ENCODE assay signal across 14 mouse cellular contexts in the genomic region with DNA sequence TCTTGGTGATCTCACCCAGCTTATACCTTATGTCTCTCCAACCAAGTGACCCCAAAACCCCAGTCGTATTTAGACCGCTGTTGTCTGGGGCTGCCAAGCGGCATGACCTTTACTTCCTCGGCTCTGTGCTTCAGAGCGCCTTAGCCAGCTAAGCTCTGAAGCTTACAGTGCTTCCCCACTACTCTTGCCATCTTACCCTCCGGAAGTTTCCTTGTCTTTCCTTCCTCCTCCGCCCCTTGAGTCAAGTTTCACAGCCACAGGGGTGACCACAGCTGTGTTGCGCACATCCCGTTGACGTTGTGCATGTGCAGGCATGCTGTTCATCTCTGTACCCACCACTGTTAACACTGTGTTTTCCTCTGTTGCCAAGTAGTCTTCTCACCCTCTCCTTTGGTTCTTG. TPM values are rescaled to one million over a fixed set of nuclear protein-coding genes. Genes with fewer than 3 reads are reported as not detected.
DNase-seq lines count a peak whose midpoint lies in the region; ATAC-seq and TF ChIP-seq lines count a peak whose summit lies in the region.
"Had no signal": no experiment of that assay in that cellular context is flagged by ENCODE, and none has a peak within 500 bp of the region (broad histone marks: within the 10 kb centered on the region; RNA-seq: fewer than 3 reads in every experiment).

No protein-coding gene starts in this region.

- ATAC-seq in erythroid progenitor cell, adult 5-6 weeks (replicated peaks; ENCODE audit: low FRiP score, poor library complexity, severe bottlenecking): no peak
- no peak for ATAC-seq in midbrain, postnatal 0 days (ENCODE audit: low FRiP score)

- H3K4me2 ChIP-seq in myocyte (ENCODE audit: low read depth): no peak overlapping the region
- no peak overlapping the region for H3K4me2 ChIP-seq in midbrain, postnatal 0 days (ENCODE audit: low read depth, low read length, poor library complexity, severe bottlenecking)
- H3K4me2 ChIP-seq: limb, embryonic 15.5 days; neural tube, embryonic 12.5 days had no signal

- no peak overlapping the region for H3K9ac ChIP-seq in midbrain, postnatal 0 days (replicated peaks; ENCODE audit: low read length, poor library complexity, severe bottlenecking)
- H3K9ac ChIP-seq: limb, embryonic 15.5 days; neural tube, embryonic 12.5 days had no signal

- H3K9me3 ChIP-seq in midbrain, postnatal 0 days (ENCODE audit: low read length): no peaks in the 10 kb centered on the region
- H3K9me3 ChIP-seq: limb, embryonic 15.5 days; neural tube, embryonic 12.5 days had no signal

- peak; percentile 22 to 36 for DNase-seq in lung, postnatal 4 days
- DNase-seq in lung, postnatal 10 days: no peak
- DNase-seq in c-Kit-positive CD71-negative TER-119-negative erythroid progenitor cells, embryonic 14.5 days (ENCODE audit: low read depth): peak; percentile 25
- DNase-seq in thymus, postnatal 25 days: peak; percentile 42
- DNase-seq in urinary bladder, adult 18-20 months (ENCODE audit: low spot score in 2 of 2): no peak
- no peak for DNase-seq in midbrain, postnatal 0 days (ENCODE audit: low spot score)
- DNase-seq: cerebellum, adult 18-20 months; heart, adult 11 months; kidney, postnatal 25 days; retina, postnatal 1 day had no signal

- WGBS in midbrain, postnatal 0 days: 94% methylated on average over 10 of the region's 10 CpGs

- no peak for TF ChIP-seq POLR2A in myocyte (IDR thresholded peaks at IDR 0.05; ENCODE audit: insufficient read length, low read depth)

- no peaks in the 10 kb centered on the region for H3K4me1 ChIP-seq in midbrain, postnatal 0 days (ENCODE audit: insufficient read depth, low read length)
- H3K4me1 ChIP-seq: limb, embryonic 15.5 days; neural tube, embryonic 12.5 days had no signal

- TF ChIP-seq CTCF in midbrain, postnatal 0 days (IDR thresholded peaks at IDR 0.05): no peak

- H3K27ac ChIP-seq in midbrain, postnatal 0 days (ENCODE audit: low read depth, low read length): no peak overlapping the region
- H3K27ac ChIP-seq: limb, embryonic 15.5 days; neural tube, embryonic 12.5 days had no signal

- H3K4me3 ChIP-seq in myocyte: no peak overlapping the region
- no peak overlapping the region for H3K4me3 ChIP-seq in midbrain, postnatal 0 days (ENCODE audit: low read depth, low read length)
- H3K4me3 ChIP-seq: limb, embryonic 15.5 days; neural tube, embryonic 12.5 days had no signal

- no peak overlapping the region for H3ac ChIP-seq in myocyte (ENCODE audit: control insufficient read depth, insufficient read length)

- no peaks in the 10 kb centered on the region for H3K79me2 ChIP-seq in myocyte (ENCODE audit: control insufficient read depth, insufficient read depth)

- no peaks in the 10 kb centered on the region for H3K27me3 ChIP-seq in myocyte (ENCODE audit: control insufficient read depth, insufficient read depth, insufficient read length)
- H3K27me3 ChIP-seq in midbrain, postnatal 0 days (ENCODE audit: insufficient read depth, low read length): no peaks in the 10 kb centered on the region
- H3K27me3 ChIP-seq: limb, embryonic 15.5 days; neural tube, embryonic 12.5 days had no signal

- peaks cover 72% of the 10 kb centered on the region for H3K36me3 ChIP-seq in myocyte (ENCODE audit: control insufficient read depth, insufficient read depth)
- H3K36me3 ChIP-seq in midbrain, postnatal 0 days (ENCODE audit: insufficient read depth, low read length): peaks cover 55% of the 10 kb centered on the region

TF ChIP-seq in myocyte, 11 proteins besides CTCF, POLR2A, EP300 and RAD21:
- peak; percentile 16 for TF ChIP-seq POLR2AphosphoS2 (IDR thresholded peaks at IDR 0.05; ENCODE audit: insufficient read length, low read depth)
- no peak for TF ChIP-seq REST (IDR thresholded peaks at IDR 0.05; ENCODE audit: insufficient read depth, insufficient read length)

RNA-seq across cellular contexts. Expression of a gene that starts 51.5 kb away (rescaled TPM):
- 151 TPM for polyA plus RNA-seq in myocyte (2012; fragmentation: generic; extraction: Trizol)
- 6.3 and 13.7 TPM in 2 replicates for total RNA-seq in erythroid progenitor cell, adult 5-6 weeks (2015; ENCODE audit: low replicate concordance)
- total RNA-seq in erythroid progenitor cell, adult 5-6 weeks (2017; ENCODE audit: low replicate concordance): 21.4 and 26.6 TPM in 2 replicates
- total RNA-seq in midbrain, postnatal 0 days (2014; rRNA removed): 58.4 and 70.1 TPM in 2 replicates
- 85.7 and 86.2 TPM in 2 replicates for polyA plus RNA-seq in midbrain, postnatal 0 days (2015; fragmentation: Nextera tagmentation; extraction: Ambion mirVana)

Comparison
In these comparisons a context has a peak if more than half of its experiments do, and no peak if none do; other contexts are left out.
1. DNase-seq: peak in lung, postnatal 4 days (2 of 2), c-Kit-positive CD71-negative TER-119-negative erythroid progenitor cells, embryonic 14.5 days (single experiment) and thymus, postnatal 25 days (single experiment); none in lung, postnatal 10 days (single experiment), urinary bladder, adult 18-20 months (0 of 2) and midbrain, postnatal 0 days (single experiment).